Mouse (Mus musculus) gastrocnemius, postnatal 14 days (tissue): ENCODE measurements around the gene Cass4. TPM values are rescaled to one million over a fixed set of nuclear protein-coding genes. Genes with fewer than 3 reads are reported as not detected.

ENCODE experiments used
- DNase-seq: peaks from one replicate; pipeline ENCODE4 v3.0.0; 2021; ENCODE audit warnings: mixed read lengths
- intact Hi-C: fragments of 180-260 bp; cut with DNase I; formaldehyde crosslinking; loops from one replicate; pipeline ENCODE4 v1.15.1; 2025; ENCODE audit warnings: low total_unique reads
- total RNA-seq, 2 experiments: library from RNA; stranded (reverse); gene quantifications; 2 replicates each; pipeline ENCODE4 v1.2.3; 2021

Cass4 gene
- total RNA-seq, 2 experiments from 2014 or later, result 0.18 to 0.55 TPM

GRCm38 (mm10) chr2:172476707-172477260 lies 83.2 kb downstream of the Cass4 start:
- peak; percentile 37 for DNase-seq
- intact Hi-C loops, result loop anchor here (5.0 to 10.0 kb wide), 2 partner anchors 296 to 618 kb away; no protein-coding TSS in a partner anchor

DNA sequence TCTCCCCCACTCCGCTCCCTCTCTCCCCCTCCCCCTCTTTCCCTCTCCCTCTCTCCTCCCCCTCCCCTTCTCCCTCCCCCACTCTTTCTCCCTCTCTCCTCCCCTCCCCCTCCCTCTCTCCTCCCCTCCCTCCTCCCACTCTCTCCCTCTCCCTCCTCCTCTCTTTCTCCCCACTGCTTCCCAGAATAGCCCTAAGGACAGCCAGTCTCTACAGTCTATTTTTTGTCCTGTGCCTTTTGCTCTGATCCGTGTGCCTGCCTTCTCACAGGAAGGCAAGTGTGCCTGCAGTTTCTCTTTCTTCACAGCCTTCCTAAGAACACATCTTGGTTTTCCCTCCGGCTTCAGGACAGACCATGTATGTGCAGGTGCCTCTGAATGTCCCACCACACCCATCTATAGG lies 83.8 kb downstream of the Cass4 start:
- intact Hi-C loops, result loop anchor here (5.0 to 10.0 kb wide), 2 partner anchors 295 to 617 kb away; no protein-coding TSS in a partner anchor
- DNase-seq, result no peak

DNA sequence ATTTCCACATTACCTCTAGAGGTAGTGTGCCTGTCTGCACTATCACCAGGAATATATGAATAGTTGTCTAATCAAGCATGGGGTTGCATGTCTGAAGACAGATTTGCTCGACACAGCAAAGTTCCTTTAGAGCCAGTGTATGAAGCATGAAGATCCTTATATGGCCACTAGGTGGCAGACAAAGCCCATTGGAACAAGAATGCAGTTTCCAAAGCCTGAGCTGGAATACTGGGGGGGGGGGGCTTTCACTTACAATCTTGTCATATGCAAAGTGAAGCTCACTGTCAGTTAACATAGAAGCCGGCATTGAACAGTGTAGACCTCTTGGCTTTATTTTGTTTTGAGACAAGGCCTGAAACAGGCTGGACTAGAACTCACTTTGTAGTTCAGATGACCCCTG lies 84.3 kb downstream of the Cass4 start:
- DNase-seq, result peak; percentile 25
- intact Hi-C loops, result loop anchor here (5.0 to 10.0 kb wide), 2 partner anchors 294 to 617 kb away; no protein-coding TSS in a partner anchor

GRCm38 (mm10) chr2:172480296-172480695 lies 86.7 kb downstream of the Cass4 start:
- intact Hi-C loops, result no loop called here
- DNase-seq, result no peak

- no peak for DNase-seq
- intact Hi-C loops, result no loop called here
Observed at GRCm38 (mm10) chr2:172481654-172482385, 88.2 kb downstream of the Cass4 start.

Other genes starting within 250 kb of the Cass4 start
- not detected for gene Mc3r, start 145.3 kb upstream of the Cass4 start, total RNA-seq
- gene Fam210b, start 48.2 kb upstream of the Cass4 start, total RNA-seq, result 1 to 10 TPM; 2.9 to 3.3 TPM
- gene Aurka, start 23.3 kb upstream of the Cass4 start, total RNA-seq, result 1 to 10 TPM; 4.2 to 4.3 TPM
- gene Cstf1, start 23.1 kb upstream of the Cass4 start, total RNA-seq, result 10 to 100 TPM; 16.4 to 19.3 TPM
- 10 to 100 TPM; 30.8 to 32.9 TPM for gene Rtf2, start 46.8 kb downstream of the Cass4 start, total RNA-seq
- gene Gcnt7, start 64.8 kb downstream of the Cass4 start, total RNA-seq, result not detected
- gene Fam209, start 78.7 kb downstream of the Cass4 start, total RNA-seq, result under 1 TPM in 1 of 2 experiments, not detected in 1; 0.58 TPM
- not detected for gene Tfap2c, start 155.8 kb downstream of the Cass4 start, total RNA-seq